Mouse (Mus musculus): ENCODE data around the gene Adi1.

The Adi1 gene

GRCm38 (mm10) chr12:28675121-28675924, at the start of gene Adi1:
Gene Adi1 (plus strand): TSS chr12:28675231.
- DNase-seq (ENCODE audit: low spot score) = peak; percentile 83

GRCm38 (mm10) chr12:28625407-28625806, 49.6 kb upstream of the Adi1 start:
- DNase-seq (ENCODE audit: low spot score) = no peak

DNA sequence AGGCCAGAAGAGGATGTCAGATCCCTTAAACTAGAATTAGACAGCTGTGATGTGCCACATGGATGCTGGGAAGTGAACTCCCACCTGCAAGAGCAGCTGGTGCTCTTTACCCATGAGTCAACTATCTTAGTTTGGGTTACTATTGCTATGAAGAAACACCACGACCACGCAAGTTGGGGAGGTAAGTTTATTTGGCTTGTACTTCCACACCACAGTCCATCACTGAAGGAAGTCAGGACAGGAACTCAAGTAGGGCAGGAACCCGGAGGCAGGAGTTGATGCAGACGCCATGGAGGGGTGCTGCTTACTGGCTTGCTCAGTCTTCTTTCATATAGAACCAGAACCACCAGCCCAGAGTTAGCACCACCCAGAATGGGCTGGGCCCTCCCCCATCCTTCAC, 47.9 kb upstream of the Adi1 start:
- DNase-seq (ENCODE audit: low spot score) = no peak

- no peak for DNase-seq (ENCODE audit: low spot score)
Measured at GRCm38 (mm10) chr12:28628436-28628835, 46.6 kb upstream of the Adi1 start.

DNA sequence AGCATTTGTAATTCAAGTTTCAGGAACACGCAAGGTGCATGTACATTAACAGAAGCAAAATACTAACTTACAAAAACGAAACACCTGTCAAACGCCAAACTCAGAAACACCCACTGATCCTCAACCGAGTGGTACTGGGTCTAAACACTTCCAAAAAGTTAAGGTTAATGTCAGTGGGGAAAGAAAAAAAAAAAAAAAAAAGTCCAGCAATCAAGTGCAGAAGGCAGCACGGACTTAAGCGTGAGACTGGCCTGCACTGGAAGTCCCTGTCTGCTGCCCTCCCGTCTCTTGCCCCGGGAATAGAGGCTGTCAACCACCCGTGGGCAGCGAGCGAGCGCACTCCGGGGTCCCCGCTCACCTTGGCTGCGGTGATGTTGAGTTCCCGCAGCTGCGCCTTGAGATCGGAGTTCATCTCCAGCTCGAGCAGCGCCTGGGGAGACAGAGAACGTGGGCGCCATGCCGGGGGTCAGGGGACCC, 39.9 kb upstream of the Adi1 start:
- DNase-seq (ENCODE audit: low spot score) = no peak

- peak; percentile 87 for DNase-seq (ENCODE audit: low spot score)
Measured at GRCm38 (mm10) chr12:28635535-28636476, 39.2 kb upstream of the Adi1 start, which contains the start of gene Rps7. Gene Rps7 (minus strand): TSS chr12:28635953.

DNA sequence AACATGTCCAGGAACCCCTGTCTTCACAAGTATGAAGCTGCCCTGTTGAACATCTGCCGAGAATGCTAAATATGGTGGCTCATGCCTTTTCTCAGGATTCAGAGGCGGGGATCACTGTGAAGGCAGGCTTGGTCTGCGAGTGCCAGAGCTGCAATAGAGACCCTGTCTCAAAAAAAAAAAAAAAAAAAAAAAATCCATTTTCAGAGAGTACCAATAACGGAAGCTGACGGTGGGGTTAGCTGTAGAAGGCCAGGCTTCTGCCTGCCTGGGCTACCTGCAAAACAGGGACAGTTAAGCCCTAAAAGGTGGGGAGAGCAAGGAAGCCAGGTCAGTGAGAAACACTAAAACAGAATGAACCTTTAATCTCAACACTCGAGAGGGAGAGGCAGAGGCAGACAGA, 38.5 kb upstream of the Adi1 start:
- DNase-seq (ENCODE audit: low spot score) = no peak

DNA sequence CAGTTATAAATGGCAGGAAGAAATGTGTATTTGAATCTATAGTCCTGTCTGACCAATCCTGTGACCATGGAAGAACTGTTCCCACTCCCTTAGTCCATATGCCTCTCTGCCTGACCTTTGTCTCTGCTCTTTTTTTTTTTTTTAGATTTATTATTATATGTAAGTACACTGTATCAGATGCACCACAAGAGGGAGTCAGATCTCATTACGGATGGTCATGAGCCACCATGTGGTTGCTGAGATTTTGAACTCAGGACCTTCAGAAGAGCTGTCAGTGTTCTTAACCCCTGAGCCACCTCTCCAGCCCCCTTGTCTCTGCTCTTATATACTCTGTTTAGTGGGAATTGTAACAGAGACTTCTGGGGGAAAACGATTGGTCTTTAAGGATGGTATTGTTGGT, 36.3 kb upstream of the Adi1 start:
- no peak for DNase-seq (ENCODE audit: low spot score)

DNA sequence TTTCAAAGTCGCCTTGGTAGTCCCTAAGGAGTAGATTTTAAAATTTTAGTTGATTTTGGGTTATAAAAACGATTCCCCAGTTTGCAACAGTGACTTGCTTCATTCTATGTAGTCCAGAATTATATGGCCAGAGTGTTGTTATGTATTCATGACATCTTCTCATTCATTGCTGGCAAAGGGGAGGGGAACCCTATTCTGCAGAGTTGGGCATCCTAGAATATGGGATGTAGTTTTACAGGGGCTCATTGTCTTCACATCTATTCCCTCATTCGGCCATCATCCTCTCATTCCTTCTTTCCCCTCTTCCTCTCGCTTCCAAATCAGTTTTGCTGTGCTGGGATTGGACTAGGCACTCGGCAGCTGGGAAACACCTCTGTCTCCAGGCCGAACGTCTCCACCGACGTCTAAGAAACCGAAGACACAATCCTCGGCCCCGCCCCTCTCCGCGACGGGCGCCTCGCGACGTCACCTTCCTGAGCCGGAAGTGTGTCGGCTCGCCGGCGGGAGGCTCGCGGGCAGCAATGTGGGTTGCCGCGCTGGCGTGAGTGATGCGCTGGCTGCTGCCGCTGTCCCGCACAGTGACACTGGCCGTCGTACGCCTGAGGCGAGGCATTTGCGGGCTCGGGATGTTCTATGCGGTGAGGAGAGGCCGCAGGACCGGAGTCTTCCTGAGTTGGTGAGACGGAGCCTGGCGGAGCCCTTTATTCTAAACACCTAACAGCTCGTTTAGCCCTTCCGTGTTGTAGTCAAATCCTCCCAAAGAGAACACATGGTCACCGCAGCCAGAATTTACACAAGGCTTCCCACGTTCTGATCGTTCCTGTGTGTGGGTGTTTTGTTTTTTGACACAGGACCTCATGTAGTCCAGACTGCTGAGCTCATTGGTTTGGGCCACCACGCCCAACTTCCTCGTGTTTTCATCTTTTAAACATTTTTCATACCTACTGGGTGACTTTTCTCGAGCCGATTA, 25.6 kb upstream of the Adi1 start, which contains the start of gene Rnaseh1:
Gene Rnaseh1 (plus strand): TSS at position 462 of the 970 bp plus-strand sequence.
- DNase-seq (ENCODE audit: low spot score) = peak; percentile 83

DNA sequence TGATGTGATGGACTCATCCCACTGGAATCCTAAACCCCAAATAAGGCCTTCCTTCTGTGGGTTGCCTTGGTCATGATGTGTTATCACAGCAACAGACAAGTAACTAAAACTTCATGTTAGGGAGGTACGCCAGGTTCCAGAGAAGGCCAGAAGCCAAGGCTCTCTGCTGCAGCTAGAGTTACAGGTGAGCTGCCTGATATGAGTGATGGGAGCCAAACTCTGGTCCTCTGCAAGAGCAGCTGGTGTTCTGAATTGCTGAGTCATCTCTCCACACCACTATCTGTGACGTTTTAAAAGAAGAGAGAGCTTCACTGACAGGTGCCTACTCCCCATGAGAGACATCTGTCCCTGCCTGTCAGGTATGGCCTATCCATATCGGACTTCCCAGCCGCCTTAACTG, 12.4 kb upstream of the Adi1 start:
- no peak for DNase-seq (ENCODE audit: low spot score)

- no peak for DNase-seq (ENCODE audit: low spot score)
Measured at GRCm38 (mm10) chr12:28666734-28667133, 8.3 kb upstream of the Adi1 start.

DNA sequence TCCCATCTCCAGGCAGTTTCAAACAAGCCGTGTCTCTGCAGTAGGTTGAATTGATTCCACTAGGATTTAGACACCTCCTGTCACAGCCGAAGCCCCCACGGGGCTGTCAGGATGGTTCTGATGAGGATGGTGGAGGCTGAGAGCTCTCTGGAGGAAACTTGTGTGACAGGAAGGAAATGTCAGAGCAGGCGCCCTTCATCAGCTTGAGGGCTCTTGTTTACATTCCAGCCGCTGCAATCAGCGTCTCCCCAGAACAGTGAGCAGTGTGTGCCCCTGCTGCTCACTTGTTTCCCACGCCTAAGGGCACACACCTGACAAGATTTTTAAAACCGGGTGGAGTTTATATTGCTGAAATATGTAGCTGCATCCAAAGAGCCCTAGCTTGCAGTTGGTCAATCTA, 7.7 kb upstream of the Adi1 start:
- no peak for DNase-seq (ENCODE audit: low spot score)

DNA sequence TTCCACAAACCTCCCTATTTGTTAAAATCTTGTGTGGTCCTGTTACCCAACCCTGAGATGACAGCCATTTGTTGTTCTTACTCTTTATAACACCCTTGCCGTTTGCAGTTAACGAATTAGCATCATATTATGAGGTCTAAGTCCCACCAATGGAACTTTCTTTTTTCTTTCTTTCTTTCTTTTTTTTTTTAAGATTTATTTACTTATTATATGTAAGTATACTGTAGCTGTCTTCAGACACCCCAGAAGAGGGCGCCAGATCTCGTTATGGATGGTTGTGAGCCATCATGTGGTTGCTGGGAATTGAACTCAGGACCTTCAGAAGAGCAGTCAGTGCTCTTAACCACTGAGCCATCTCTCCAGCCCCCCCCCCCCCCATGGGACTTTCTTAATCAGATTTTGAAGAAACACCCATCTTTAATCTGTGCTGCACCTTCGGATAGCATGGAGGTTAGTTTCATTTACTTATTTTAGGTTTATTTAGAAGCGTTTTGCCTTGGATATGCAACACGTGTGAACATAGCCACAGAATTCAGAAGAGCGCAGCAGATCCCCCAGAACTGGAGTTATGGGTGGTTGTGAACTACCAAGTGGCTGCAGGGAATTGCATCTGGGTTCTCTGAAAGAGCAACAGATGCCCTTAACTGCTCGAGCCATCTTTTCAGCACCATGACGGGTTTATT, 852 bp upstream of the Adi1 start:
- no peak for DNase-seq (ENCODE audit: low spot score)

DNA sequence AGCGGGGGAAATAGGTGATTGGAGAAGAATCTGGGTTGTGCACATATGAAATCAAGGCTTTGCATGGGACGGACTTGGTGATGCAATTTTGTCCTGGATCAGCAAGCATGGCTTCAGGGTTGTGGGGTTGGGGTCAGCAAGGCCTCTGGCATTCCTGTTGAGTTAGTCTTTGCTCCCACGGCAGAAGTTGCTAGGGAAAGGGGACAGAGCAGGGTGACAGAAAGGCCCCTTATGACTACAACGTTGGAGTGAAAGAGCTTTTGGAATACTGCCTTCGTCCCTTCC, 836 bp downstream of the Adi1 start:
- no peak for DNase-seq (ENCODE audit: low spot score)

GRCm38 (mm10) chr12:28684674-28685073, 9.6 kb downstream of the Adi1 start:
- DNase-seq (ENCODE audit: low spot score) = no peak

DNA sequence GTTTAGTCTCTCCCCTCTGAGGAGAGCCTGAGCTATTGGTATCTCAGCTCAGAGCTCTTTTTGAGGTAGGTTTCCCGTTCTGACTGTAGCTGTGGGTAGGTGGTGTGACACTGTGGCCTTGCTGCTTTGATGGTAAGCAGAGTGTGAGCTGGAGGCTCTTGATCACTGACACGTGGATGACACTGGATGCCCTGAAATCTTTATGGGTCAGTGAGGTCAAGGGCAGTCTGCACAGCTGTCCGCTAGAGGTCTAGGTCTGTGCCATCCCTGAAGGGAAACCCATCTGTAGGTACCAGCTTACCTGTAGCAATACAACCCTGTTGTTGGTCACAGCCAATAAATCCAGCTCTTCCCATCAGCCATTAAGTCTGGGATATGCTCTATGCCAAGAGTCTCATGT, 10.7 kb downstream of the Adi1 start:
- DNase-seq (ENCODE audit: low spot score) = no peak

- DNase-seq (ENCODE audit: low spot score) = no peak
Measured at GRCm38 (mm10) chr12:28686199-28686879, 11.3 kb downstream of the Adi1 start.

DNA sequence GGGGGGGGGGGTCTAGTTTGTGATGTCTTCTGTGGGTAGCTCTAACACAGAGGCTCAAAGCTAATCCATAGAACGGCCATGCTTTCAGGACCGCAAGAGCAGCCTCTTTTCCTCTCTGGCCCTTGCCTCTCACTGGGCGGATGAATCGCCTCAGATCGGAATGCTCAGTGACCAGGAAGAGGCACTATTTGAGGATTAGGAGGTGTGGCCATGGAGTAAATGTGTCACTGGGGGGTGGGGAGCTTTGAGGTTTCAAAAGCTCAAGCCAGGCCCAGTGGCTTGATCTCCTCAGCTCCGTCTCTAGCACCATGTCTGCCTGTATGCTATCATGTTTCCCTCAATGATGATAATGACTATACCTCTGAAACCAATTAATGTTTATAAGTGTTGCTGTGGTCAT, 14.0 kb downstream of the Adi1 start:
- no peak for DNase-seq (ENCODE audit: low spot score)

GRCm38 (mm10) chr12:28690730-28691129, 15.7 kb downstream of the Adi1 start:
- no peak for DNase-seq (ENCODE audit: low spot score)

GRCm38 (mm10) chr12:28693738-28694137, 18.7 kb downstream of the Adi1 start:
- no peak for DNase-seq (ENCODE audit: low spot score)

DNA sequence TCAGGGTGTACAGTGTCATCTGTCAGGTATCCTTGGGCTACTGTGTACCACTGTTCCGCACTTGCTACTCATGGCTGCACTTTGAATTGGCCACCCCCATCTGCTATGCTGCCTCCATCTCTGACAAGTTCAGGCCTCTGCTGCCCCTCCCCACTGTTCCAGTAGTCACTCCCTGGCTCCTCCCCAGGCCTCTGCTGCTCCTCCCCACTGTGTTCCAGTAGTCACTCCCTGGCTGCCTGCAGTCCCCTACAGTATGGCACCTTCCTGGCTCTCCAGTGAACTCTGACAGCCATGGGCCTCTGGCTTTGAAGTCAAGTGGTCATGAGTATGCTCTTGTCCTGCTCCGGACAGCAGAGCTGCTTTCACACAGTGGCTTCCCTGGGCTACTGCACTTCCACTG, 19.2 kb downstream of the Adi1 start:
- DNase-seq (ENCODE audit: low spot score) = no peak

Measured in left cerebral cortex, adult 11 months (tissue).